Mouse (Mus musculus) cerebellum, adult 2 months (tissue): ENCODE measurements around the gene Ldb1. TPM values are rescaled to one million over a fixed set of nuclear protein-coding genes. Genes with fewer than 3 reads are reported as not detected.

Source experiments
- DNase-seq, 2 experiments: peaks; one replicate each; pipeline ENCODE4 v3.0.0; 2021
- H3K27ac ChIP-seq: fragments of 200-500 bp; 2 replicates; pipeline ENCODE4 v1.5.1; 2012; ENCODE audit warnings: low read length, control low read depth, inconsistent platforms; ENCODE audit not compliant: insufficient read depth
- H3K27me3 ChIP-seq: fragments of 200-500 bp; 2 replicates; pipeline ENCODE4 v1.6.1; 2012; ENCODE audit warnings: inconsistent platforms, mild to moderate bottlenecking, low read length, moderate library complexity; ENCODE audit not compliant: control insufficient read depth, insufficient read depth
- H3K4me1 ChIP-seq: fragments of 200-500 bp; 2 replicates; pipeline ENCODE4 v1.6.1; 2011; ENCODE audit warnings: low read length; ENCODE audit not compliant: control insufficient read depth, insufficient read depth
- H3K4me3 ChIP-seq: fragments of 200-500 bp; replicated peaks from 2 replicates; pipeline ENCODE3; 2011; ENCODE audit warnings: mild to moderate bottlenecking, low read depth, low read length, control low read depth; ENCODE audit not compliant: insufficient read depth
- CTCF ChIP-seq: fragments of 200-500 bp; IDR thresholded peaks from 2 replicates; pipeline ENCODE4 v1.5.1; 2011; ENCODE audit warnings: low read depth, mild to moderate bottlenecking, control low read depth, low read length, moderate library complexity, borderline replicate concordance; ENCODE audit not compliant: insufficient read depth
- POLR2A ChIP-seq: fragments of 200-500 bp; IDR thresholded peaks from 2 replicates; pipeline ENCODE4 v1.6.1; 2011; ENCODE audit warnings: low read length, control low read depth, borderline replicate concordance; ENCODE audit not compliant: insufficient read depth
- WGBS: fragments of 180-500 bp; shearing (Covaris S2); methylation state at CpG from one replicate; pipeline ENCODE4 v1.1.7; 2018; 5-methylcytosine and 5-hydroxymethylcytosine counted together
- polyA plus RNA-seq: library from polyadenylated mRNA; depleted of rRNA; stranded (reverse); fragments of >200 nt; gene quantifications from 2 replicates; pipeline ENCODE4 v1.2.3, GENCODE M21; 2012

Gene Ldb1
- polyA plus RNA-seq, 1 experiment = 159 TPM

DNA sequence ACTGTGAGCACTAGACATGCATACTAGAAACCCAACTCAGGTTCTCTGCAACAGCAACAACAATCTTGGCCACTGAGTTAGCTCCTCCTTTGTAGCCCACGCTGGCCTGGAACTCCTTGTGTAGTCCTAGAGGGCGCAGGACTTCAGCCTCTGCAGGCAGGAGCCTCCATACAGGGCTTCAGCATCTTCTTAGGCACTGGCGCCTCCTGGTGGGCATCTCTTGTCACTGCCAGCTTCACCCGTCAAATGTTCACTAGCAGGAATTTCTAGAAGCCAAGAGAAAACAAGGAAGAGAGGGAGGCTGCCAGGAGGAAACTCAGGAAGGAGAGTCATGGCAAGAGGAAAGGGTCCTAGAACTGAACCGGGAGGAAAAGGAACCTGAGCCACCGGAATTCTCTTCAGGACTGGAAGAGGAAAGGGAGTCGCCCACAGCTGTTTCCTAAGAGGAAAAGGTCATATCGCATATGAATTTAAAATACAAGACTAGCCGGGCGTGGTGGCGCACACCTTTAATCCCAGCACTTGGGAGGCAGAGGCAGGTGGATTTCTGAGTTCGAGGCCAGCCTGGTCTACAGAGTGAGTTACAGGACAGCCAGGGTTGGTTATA, 30.3 kb downstream of the Ldb1 start:
- Histone ChIP-seq H3K27ac (no peak overlapping the region), H3K27me3 (no peaks in the 10 kb centered on the region), H3K4me1 (no peaks in the 10 kb centered on the region), H3K4me3 (no peak overlapping the region)
- DNase-seq = peak; percentile 84 to 90
- TF ChIP-seq CTCF (peak; percentile 93), POLR2A (no peak)
- WGBS = 34% methylated on average over 12 of the region's 12 CpGs

DNA sequence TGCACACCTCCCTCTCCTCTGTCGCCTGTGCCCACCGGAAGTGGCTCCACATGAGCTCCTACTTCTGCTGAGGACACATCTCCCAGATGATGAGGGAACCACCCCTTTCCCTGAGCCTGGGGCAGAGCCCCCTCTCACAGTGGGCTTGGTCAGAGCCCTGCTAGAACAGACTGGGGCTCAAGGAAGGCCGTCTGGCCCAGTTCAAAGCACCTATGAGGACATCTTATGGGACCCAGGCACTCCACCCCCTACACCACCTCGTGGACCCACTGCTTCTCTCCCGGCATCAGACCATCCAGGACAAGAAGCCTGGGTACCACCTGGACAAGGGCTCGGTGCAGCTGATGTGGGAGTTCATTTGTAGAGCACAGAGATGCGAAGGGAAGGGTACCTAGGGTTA, 39.3 kb downstream of the Ldb1 start:
- H3K27ac ChIP-seq = no peak overlapping the region
- no peak for TF ChIP-seq CTCF
- no peak for TF ChIP-seq POLR2A
- DNase-seq = peak in 1 of 2 experiments; percentile 15
- 63% methylated on average over 7 of the region's 7 CpGs for WGBS
- no peaks in the 10 kb centered on the region for H3K27me3 ChIP-seq
- H3K4me3 ChIP-seq = no peak overlapping the region
- H3K4me1 ChIP-seq = peaks cover 18% of the 10 kb centered on the region

DNA sequence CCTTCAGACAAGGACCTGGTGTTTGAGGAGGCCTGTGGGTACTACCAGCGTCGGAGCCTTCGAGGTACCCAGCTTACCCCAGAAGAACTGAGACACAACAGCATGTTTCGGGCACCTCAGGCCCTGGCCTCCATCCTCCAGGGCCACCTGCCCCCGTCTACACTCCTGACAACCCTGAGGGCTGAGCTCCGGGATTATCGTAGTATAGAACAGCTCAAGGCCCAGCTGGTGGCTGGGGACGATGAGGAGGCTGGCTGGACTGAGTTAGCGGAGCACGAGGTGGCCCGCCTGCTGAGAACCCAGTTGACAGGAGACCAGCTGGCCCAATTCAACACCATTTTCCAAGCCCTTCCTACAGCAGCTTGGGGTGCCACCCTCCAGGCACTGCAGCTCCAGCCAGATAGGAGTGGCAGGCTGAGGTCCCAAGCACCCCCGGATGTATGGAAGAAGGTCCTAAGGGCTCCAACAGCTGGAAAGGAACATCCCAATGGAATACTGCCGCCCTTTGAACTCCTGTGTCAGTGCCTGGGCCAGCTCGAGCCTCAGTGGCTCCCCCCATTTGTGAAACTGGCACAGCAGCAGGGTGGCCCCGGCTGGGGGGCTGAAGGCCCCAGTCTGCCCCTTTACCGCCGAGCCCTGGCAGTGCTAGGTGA, 40.1 kb downstream of the Ldb1 start:
- WGBS = 54% methylated on average over 17 of the region's 17 CpGs
- TF ChIP-seq POLR2A (no peak), CTCF (no peak)
- H3K27ac ChIP-seq = no peak overlapping the region

GRCm38 (mm10) chr19:46003371-46004226, 41.4 kb downstream of the Ldb1 start, which contains the start of gene Hps6:
Gene Hps6 (plus strand): TSS chr19:46003508.
- 2% methylated on average over 70 of the region's 70 CpGs for WGBS
- peak within 1 kb of the TSS; percentile 15; the same call in 1 of the 2 replicates for H3K27ac ChIP-seq

More for the DNA sequence above, 40.1 kb downstream of the Ldb1 start:
- Histone ChIP-seq H3K4me1 (peaks cover 18% of the 10 kb centered on the region), H3K27me3 (no peaks in the 10 kb centered on the region), H3K4me3 (no peak overlapping the region)
- DNase-seq = peak in 1 of 2 experiments; percentile 13

DNA sequence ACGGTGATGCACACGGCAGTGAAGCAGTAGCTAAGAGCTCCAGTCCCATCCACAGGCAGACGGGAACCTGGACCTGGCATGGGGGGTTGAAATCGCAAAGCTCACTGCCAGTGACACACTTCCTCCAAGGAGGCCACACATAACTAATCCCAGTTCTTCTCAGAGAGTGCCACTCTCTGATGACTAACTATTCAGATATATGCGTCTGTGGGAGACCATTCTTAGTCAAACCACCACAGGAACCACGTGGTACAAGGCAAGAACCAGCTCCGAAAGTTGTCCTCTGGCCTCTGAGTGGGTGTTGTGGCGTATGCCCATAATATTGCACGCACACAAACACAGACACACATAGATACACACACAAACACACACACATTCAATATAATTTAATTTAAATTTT, 42.7 kb downstream of the Ldb1 start:
- H3K27ac ChIP-seq = no peak overlapping the region
- no peak for TF ChIP-seq POLR2A
- TF ChIP-seq CTCF = no peak
- peaks cover 18% of the 10 kb centered on the region for H3K4me1 ChIP-seq
- H3K27me3 ChIP-seq = no peaks in the 10 kb centered on the region
- no peak overlapping the region for H3K4me3 ChIP-seq
- 80% methylated on average over 9 of the region's 9 CpGs for WGBS
- no peak for DNase-seq

More at GRCm38 (mm10) chr19:46003371-46004226, 41.4 kb downstream of the Ldb1 start, which contains the start of gene Hps6:
- TF ChIP-seq CTCF = no peak
- TF ChIP-seq POLR2A = peak; percentile 67
- H3K4me1 ChIP-seq = peaks cover 18% of the 10 kb centered on the region
- DNase-seq = peak; percentile 87 to 91
- no peaks in the 10 kb centered on the region for H3K27me3 ChIP-seq
- peak within 1 kb of the TSS; percentile 69 for H3K4me3 ChIP-seq

DNA sequence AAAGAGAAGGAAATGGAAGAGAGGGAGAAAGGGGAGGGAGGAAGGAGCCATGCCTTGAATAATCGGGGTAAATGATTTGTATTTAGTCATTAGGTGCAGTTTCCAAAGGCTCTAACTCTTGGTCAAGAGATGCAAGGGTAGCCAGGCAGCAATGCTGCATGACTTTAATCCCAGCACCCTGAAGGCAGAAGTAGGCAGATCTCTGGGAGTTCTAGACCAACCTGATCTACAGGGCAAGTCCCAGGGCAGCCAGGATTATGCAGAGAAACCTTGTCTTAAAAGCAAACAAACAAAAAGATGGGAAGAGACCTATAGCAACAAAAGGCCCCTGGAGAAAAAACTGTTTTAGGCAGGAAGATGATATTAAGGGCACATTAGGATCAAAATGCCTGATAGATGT, 45.6 kb downstream of the Ldb1 start:
- H3K27ac ChIP-seq = no peak overlapping the region
- H3K4me1 ChIP-seq = 0 out of 2 replicates have a peak, but pooled peaks cover 3% of the 10 kb centered on the region
- DNase-seq = no peak
- WGBS = 68% methylated on average over 1 of the region's 1 CpGs
- H3K4me3 ChIP-seq = no peak overlapping the region
- no peak for TF ChIP-seq POLR2A
- no peaks in the 10 kb centered on the region for H3K27me3 ChIP-seq

DNA sequence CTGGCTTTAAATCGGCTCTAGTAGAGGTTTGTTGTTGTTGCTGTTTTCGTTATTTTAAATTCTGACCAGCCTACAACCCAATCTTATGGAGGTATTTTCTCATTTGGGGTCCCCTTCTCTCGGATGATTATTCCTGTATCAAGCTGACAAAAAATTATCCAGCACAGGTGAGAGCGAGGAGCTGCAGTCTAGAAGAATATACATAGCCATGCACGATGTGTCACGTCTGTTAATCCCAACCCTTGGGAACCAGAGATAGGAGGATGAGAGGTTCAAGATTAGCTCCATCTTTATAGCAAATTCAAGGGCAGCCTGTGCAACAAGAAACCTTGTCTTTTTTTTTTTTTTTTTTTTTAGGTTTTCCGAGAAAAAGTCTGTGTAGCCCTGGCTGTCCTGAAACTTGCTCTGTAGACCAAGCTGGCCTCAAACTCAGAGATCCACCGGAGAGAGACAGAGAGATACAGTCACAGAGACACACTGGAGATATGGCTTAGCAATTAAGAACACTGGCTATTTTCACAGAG, 46.3 kb downstream of the Ldb1 start:
- H3K27ac ChIP-seq = no peak overlapping the region

More for the DNA sequence above, 46.3 kb downstream of the Ldb1 start:
- TF ChIP-seq CTCF (no peak), POLR2A (no peak)
- WGBS = 5% methylated on average over 8 of the region's 8 CpGs
- Histone ChIP-seq H3K27me3 (no peaks in the 10 kb centered on the region), H3K4me3 (peak overlapping the region; percentile 76), H3K4me1 (no peaks in the 10 kb centered on the region)
- DNase-seq = no peak
